Mouse (Mus musculus) midbrain, embryonic 12.5 days (tissue): ENCODE data around the gene Clcf1. TPM values are rescaled to one million over a fixed set of nuclear protein-coding genes. Genes with fewer than 3 reads are reported as not detected.

Experiments
- ATAC-seq: fragments of 200-750 bp; cut with Nextera tagmentation; 2 replicates; pipeline ENCODE4 v1.8.0; 2017; ENCODE audit warnings: low read depth, moderate TSS enrichment, moderate library complexity; ENCODE audit not compliant: low FRiP score
- H3K27ac ChIP-seq: fragments of 300-500 bp; sonication (generic); replicated peaks from 2 replicates; pipeline ENCODE4 v1.5.1; 2016; ENCODE audit warnings: mild to moderate bottlenecking
- H3K27me3 ChIP-seq: fragments of 300-500 bp; sonication (generic); 2 replicates; pipeline ENCODE4 v1.6.1; 2016; ENCODE audit warnings: mild to moderate bottlenecking
- H3K36me3 ChIP-seq: fragments of 300-500 bp; sonication (generic); 2 replicates; pipeline ENCODE4 v1.6.1; 2016
- H3K4me1 ChIP-seq: fragments of 300-500 bp; sonication (generic); 2 replicates; pipeline ENCODE4 v1.6.1; 2016
- H3K4me2 ChIP-seq: fragments of 300-500 bp; sonication (generic); replicated peaks from 2 replicates; pipeline ENCODE4 v1.6.1; 2016; ENCODE audit warnings: mild to moderate bottlenecking, moderate library complexity
- H3K4me3 ChIP-seq: fragments of 300-500 bp; sonication (generic); 2 replicates; pipeline ENCODE4 v1.5.1; 2016; ENCODE audit warnings: mild to moderate bottlenecking
- H3K9ac ChIP-seq: fragments of 300-500 bp; sonication (generic); replicated peaks from 2 replicates; pipeline ENCODE4 v1.6.1; 2016; ENCODE audit warnings: mild to moderate bottlenecking, moderate library complexity
- H3K9me3 ChIP-seq: fragments of 300-500 bp; sonication (generic); 2 replicates; pipeline ENCODE4 v1.6.1; 2016; ENCODE audit warnings: mild to moderate bottlenecking
- WGBS: fragments of 180-500 bp; shearing (Covaris S2); methylation state at CpG from one replicate; pipeline ENCODE4 v1.1.7; 2016; 5-methylcytosine and 5-hydroxymethylcytosine counted together
- microRNA-seq: library from miRNA; unstranded; fragments of <30 nt; microRNA quantifications from one replicate; pipeline ENCODE4, GENCODE M21; 2017
- polyA plus RNA-seq: library from polyadenylated mRNA; unstranded; fragments of >200 nt; fragmentation: Nextera tagmentation; extraction: Ambion mirVana; gene quantifications from 2 replicates; pipeline ENCODE4 v1.2.1, GENCODE M21; 2016

Clcf1 gene
- polyA plus RNA-seq, 1 experiment from 2014 or later, result 0.94 TPM

DNA sequence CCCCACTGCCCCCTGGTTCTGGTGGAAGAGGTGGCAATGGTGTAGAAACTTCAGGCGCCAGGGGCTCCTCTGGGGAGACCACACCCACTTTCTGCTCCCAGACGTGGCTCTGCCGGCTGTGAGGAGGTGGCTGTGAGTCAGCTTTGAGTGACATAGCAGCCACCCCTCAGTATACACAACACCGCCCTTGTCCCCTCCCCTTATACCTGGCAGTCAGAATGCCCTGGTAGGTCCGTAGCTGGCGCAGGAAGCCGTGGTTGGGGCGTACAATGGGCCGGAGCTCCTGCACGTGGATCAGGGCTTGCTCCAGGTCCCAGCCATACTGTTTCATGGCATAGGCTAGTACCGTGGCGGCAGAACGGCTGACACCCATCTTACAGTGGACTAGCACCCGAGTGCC, 49.7 kb downstream of the Clcf1 start:
- no peak for ATAC-seq
- WGBS, result 74% methylated on average over 14 of the region's 14 CpGs

GRCm38 (mm10) chr19:4264171-4264780, 50.2 kb downstream of the Clcf1 start:
- no peaks in the 10 kb centered on the region for H3K36me3 ChIP-seq
- H3K27ac ChIP-seq, result no peak overlapping the region
- H3K4me1 ChIP-seq, result peaks cover 10% of the 10 kb centered on the region
- no peak for ATAC-seq
- no peak overlapping the region for H3K9ac ChIP-seq
- no peak overlapping the region for H3K4me3 ChIP-seq
- 93% methylated on average over 6 of the region's 6 CpGs for WGBS
- peaks cover 30% of the 10 kb centered on the region for H3K27me3 ChIP-seq
- H3K9me3 ChIP-seq, result no peaks in the 10 kb centered on the region
- no peak overlapping the region for H3K4me2 ChIP-seq

More for the DNA sequence above, 49.7 kb downstream of the Clcf1 start:
- H3K9ac ChIP-seq, result no peak overlapping the region
- peaks cover 4% of the 10 kb centered on the region for H3K4me1 ChIP-seq
- H3K27ac ChIP-seq, result no peak overlapping the region
- H3K27me3 ChIP-seq, result peaks cover 24% of the 10 kb centered on the region
- H3K36me3 ChIP-seq, result no peaks in the 10 kb centered on the region
- H3K4me2 ChIP-seq, result no peak overlapping the region
- H3K9me3 ChIP-seq, result no peaks in the 10 kb centered on the region
- no peak overlapping the region for H3K4me3 ChIP-seq

DNA sequence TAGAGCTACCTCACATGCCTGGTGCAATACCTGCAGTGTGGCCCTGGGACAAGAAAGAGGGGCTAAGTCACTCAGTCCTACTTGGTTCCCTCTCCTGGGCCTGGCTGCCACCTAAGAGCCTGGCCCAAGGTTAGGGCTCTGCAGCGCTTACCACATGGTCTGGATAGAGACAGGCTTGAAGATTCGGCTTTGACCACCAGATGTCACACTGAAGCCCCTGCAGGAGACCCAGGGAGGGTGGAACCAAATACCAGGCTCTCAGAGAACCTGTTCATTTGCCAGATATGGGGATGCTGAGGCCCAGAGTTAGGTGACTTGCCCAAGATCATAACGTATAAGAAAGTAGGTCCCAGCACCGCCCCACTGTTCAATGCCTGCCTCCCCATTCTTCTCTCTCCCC, 51.9 kb downstream of the Clcf1 start:
- Histone ChIP-seq H3K4me1 (peaks cover 11% of the 10 kb centered on the region), H3K36me3 (no peaks in the 10 kb centered on the region), H3K9ac (no peak overlapping the region), H3K27me3 (peaks cover 47% of the 10 kb centered on the region), H3K9me3 (no peaks in the 10 kb centered on the region), H3K4me3 (no peak overlapping the region), H3K4me2 (no peak overlapping the region), H3K27ac (no peak overlapping the region)
- 62% methylated on average over 4 of the region's 4 CpGs for WGBS
- no peak for ATAC-seq

- peaks cover 7% of the 10 kb centered on the region for H3K36me3 ChIP-seq
- peak within 1 kb of the TSS; percentile 49 for H3K4me2 ChIP-seq
- 8% methylated on average over 46 of the region's 46 CpGs for WGBS
- peaks cover 11% of the 10 kb centered on the region for H3K4me1 ChIP-seq
- H3K27ac ChIP-seq, result no peak within 1 kb of the TSS
- no peaks in the 10 kb centered on the region for H3K9me3 ChIP-seq
- ATAC-seq, result no peak
- peaks cover 49% of the 10 kb centered on the region for H3K27me3 ChIP-seq
- H3K4me3 ChIP-seq, result peak within 1 kb of the TSS; percentile 33
- H3K9ac ChIP-seq, result 0 out of 2 replicates have a peak within 1 kb of the TSS, but pooled peaks have one; percentile 4
Observed at GRCm38 (mm10) chr19:4268566-4269361, 54.7 kb downstream of the Clcf1 start, which contains the start of gene Ssh3. Ssh3 (minus strand) TSS chr19:4269180.

- no peak overlapping the region for H3K4me2 ChIP-seq
- H3K36me3 ChIP-seq, result peaks cover 7% of the 10 kb centered on the region
- ATAC-seq, result no peak
- H3K27ac ChIP-seq, result no peak overlapping the region
- H3K9me3 ChIP-seq, result no peaks in the 10 kb centered on the region
- no peak overlapping the region for H3K4me3 ChIP-seq
- H3K9ac ChIP-seq, result no peak overlapping the region
- WGBS, result 78% methylated on average over 6 of the region's 6 CpGs
- H3K4me1 ChIP-seq, result peaks cover 11% of the 10 kb centered on the region
- H3K27me3 ChIP-seq, result peaks cover 49% of the 10 kb centered on the region
Observed at GRCm38 (mm10) chr19:4270187-4270586, 56.1 kb downstream of the Clcf1 start.

- no peak overlapping the region for H3K9ac ChIP-seq
- H3K36me3 ChIP-seq, result peaks cover 7% of the 10 kb centered on the region
- no peak overlapping the region for H3K27ac ChIP-seq
- 91% methylated on average over 11 of the region's 11 CpGs for WGBS
- 0 out of 2 replicates have a peak, but pooled peaks cover 3% of the 10 kb centered on the region for H3K9me3 ChIP-seq
- H3K27me3 ChIP-seq, result peaks cover 46% of the 10 kb centered on the region
- no peak for ATAC-seq
- H3K4me2 ChIP-seq, result no peak overlapping the region
- peaks cover 11% of the 10 kb centered on the region for H3K4me1 ChIP-seq
- H3K4me3 ChIP-seq, result no peak overlapping the region
Observed at GRCm38 (mm10) chr19:4270972-4271371, 56.9 kb downstream of the Clcf1 start.

Small RNA genes within 50 kb of the gene (microRNA-seq; reads per million reads assigned to microRNA genes)
- not detected for gene Gm26115
- 0.70 reads per million for gene Mir6985

Other genes with a start within 250 kb of the Clcf1 start
- 0.62 and 1.0 TPM in 2 replicates for gene Aldh3b2, start 241.9 kb upstream of the Clcf1 start, polyA plus RNA-seq
- 0.88 and 1.3 TPM in 2 replicates for gene Acy3, start 227.7 kb upstream of the Clcf1 start, polyA plus RNA-seq
- gene Tbx10, start 221.5 kb upstream of the Clcf1 start, polyA plus RNA-seq, result not detected in 2 replicates
- gene Nudt8, start 213.7 kb upstream of the Clcf1 start, polyA plus RNA-seq, result 15.6 and 17.6 TPM in 2 replicates
- 3.5 and 4.5 TPM in 2 replicates for gene Gm49405, start 213.6 kb upstream of the Clcf1 start, polyA plus RNA-seq
- gene Doc2g, start 210.9 kb upstream of the Clcf1 start, polyA plus RNA-seq, result 3.6 and 5.2 TPM in 2 replicates
- gene Ndufv1, start 201.4 kb upstream of the Clcf1 start, polyA plus RNA-seq, result 181 and 188 TPM in 2 replicates
- 323 and 328 TPM in 2 replicates for gene Gstp1, start 176.3 kb upstream of the Clcf1 start, polyA plus RNA-seq
- gene Gstp2, start 168.2 kb upstream of the Clcf1 start, polyA plus RNA-seq, result 1.6 and 2.4 TPM in 2 replicates
- gene Gstp3, start 154.7 kb upstream of the Clcf1 start, polyA plus RNA-seq, result not detected in 2 replicates
- not detected in 2 replicates for gene Cabp2, start 132.7 kb upstream of the Clcf1 start, polyA plus RNA-seq
- gene Cdk2ap2, start 117.1 kb upstream of the Clcf1 start, polyA plus RNA-seq, result 66.7 and 68.0 TPM in 2 replicates
- gene Pitpnm1, start 114.2 kb upstream of the Clcf1 start, polyA plus RNA-seq, result 27.2 and 29.0 TPM in 2 replicates
- 59.5 and 63.6 TPM in 2 replicates for gene Aip, start 88.4 kb upstream of the Clcf1 start, polyA plus RNA-seq
- gene Gpr152, start 74.5 kb upstream of the Clcf1 start, polyA plus RNA-seq, result not detected in 2 replicates
- gene Cabp4, start 70.2 kb upstream of the Clcf1 start, polyA plus RNA-seq, result 0.12 and 0.14 TPM in 2 replicates
- 121 and 133 TPM in 2 replicates for gene Coro1b, start 65.6 kb upstream of the Clcf1 start, polyA plus RNA-seq
- 0.42 and 0.71 TPM in 2 replicates for gene Ptprcap, start 60.6 kb upstream of the Clcf1 start, polyA plus RNA-seq
- 62.8 and 63.3 TPM in 2 replicates for gene Rps6kb2, start 50.9 kb upstream of the Clcf1 start, polyA plus RNA-seq
- gene Carns1, start 38.8 kb upstream of the Clcf1 start, polyA plus RNA-seq, result 3.8 and 4.2 TPM in 2 replicates
- gene Tbc1d10c, start 23.0 kb upstream of the Clcf1 start, polyA plus RNA-seq, result 0.73 and 0.86 TPM in 2 replicates
- 709 and 733 TPM in 2 replicates for gene Ppp1ca, start 22.2 kb upstream of the Clcf1 start, polyA plus RNA-seq
- 35.0 and 41.5 TPM in 2 replicates for gene Rad9a, start 12.6 kb upstream of the Clcf1 start, polyA plus RNA-seq
- gene AC109138.7, start 119 bp downstream of the Clcf1 start, polyA plus RNA-seq, result not detected in 2 replicates
- 15.2 and 16.1 TPM in 2 replicates for gene Pold4, start 17.7 kb downstream of the Clcf1 start, polyA plus RNA-seq
- gene Ssh3, start 54.9 kb downstream of the Clcf1 start, polyA plus RNA-seq, result 6.0 and 7.5 TPM in 2 replicates
- gene Ankrd13d, start 68.9 kb downstream of the Clcf1 start, polyA plus RNA-seq, result 17.6 and 18.9 TPM in 2 replicates
- gene Grk2, start 92.0 kb downstream of the Clcf1 start, polyA plus RNA-seq, result 18.4 and 19.3 TPM in 2 replicates
- 58.0 and 63.2 TPM in 2 replicates for gene Kdm2a, start 184.0 kb downstream of the Clcf1 start, polyA plus RNA-seq
- 6.7 and 10.3 TPM in 2 replicates for gene Rhod, start 225.2 kb downstream of the Clcf1 start, polyA plus RNA-seq